Mouse (Mus musculus) granulocyte monocyte progenitor cell, adult 5-6 weeks (primary cell): ENCODE data around the gene Arhgef38. TPM values are rescaled to one million over a fixed set of nuclear protein-coding genes. Genes with fewer than 3 reads are reported as not detected.

Experiments
- ATAC-seq: replicated peaks from 2 replicates; pipeline ENCODE4 v1.8.0; 2016; ENCODE audit warnings: mild to moderate bottlenecking, moderate TSS enrichment, inconsistent platforms; ENCODE audit not compliant: poor library complexity, severe bottlenecking
- total RNA-seq, 2 experiments: library from RNA; stranded (forward) in 1 of 2; stranded (reverse) in 1 of 2; fragments of 200-712, 200-1000 nt in 1 of 2; fragments of >200 nt in 1 of 2; fragmentation: Nextera tagmentation in 1 of 2; gene quantifications; 2 replicates each; pipeline ENCODE4 v1.2.3; 2014 to 2017

The Arhgef38 gene
- not detected in 2 replicates for total RNA-seq (2014; fragmentation: Nextera tagmentation)
- not detected in 2 replicates for total RNA-seq (2017)

GRCm38 (mm10) chr3:133234821-133235295, at the start of gene Arhgef38:
Arhgef38 (minus strand) TSS chr3:133234949.
- ATAC-seq = no peak

- peak; percentile 70 for ATAC-seq
Measured at GRCm38 (mm10) chr3:133271887-133272286, 37.1 kb upstream of the Arhgef38 start.

GRCm38 (mm10) chr3:133258860-133259259, 24.1 kb upstream of the Arhgef38 start:
- no peak for ATAC-seq

- no peak for ATAC-seq
Measured at GRCm38 (mm10) chr3:133255842-133256241, 21.1 kb upstream of the Arhgef38 start.

GRCm38 (mm10) chr3:133244027-133244426, 9.3 kb upstream of the Arhgef38 start:
- ATAC-seq = no peak

GRCm38 (mm10) chr3:133241916-133242315, 7.2 kb upstream of the Arhgef38 start:
- no peak for ATAC-seq

- no peak for ATAC-seq
Measured at GRCm38 (mm10) chr3:133233993-133234392, 756 bp downstream of the Arhgef38 start.

- no peak for ATAC-seq
Measured at GRCm38 (mm10) chr3:133230427-133230826, 4.3 kb downstream of the Arhgef38 start.

GRCm38 (mm10) chr3:133229594-133229993, 5.2 kb downstream of the Arhgef38 start:
- no peak for ATAC-seq

GRCm38 (mm10) chr3:133227258-133228012, 7.3 kb downstream of the Arhgef38 start:
- ATAC-seq = no peak

- no peak for ATAC-seq
Measured at GRCm38 (mm10) chr3:133218501-133218900, 16.2 kb downstream of the Arhgef38 start.

- peak; percentile 94 for ATAC-seq
Measured at GRCm38 (mm10) chr3:133215198-133215819, 19.4 kb downstream of the Arhgef38 start.

- no peak for ATAC-seq
Measured at GRCm38 (mm10) chr3:133213434-133214114, 21.2 kb downstream of the Arhgef38 start.

GRCm38 (mm10) chr3:133211324-133211723, 23.4 kb downstream of the Arhgef38 start:
- 0 out of 2 replicates have a peak, but pooled peaks have one; percentile 14 for ATAC-seq

GRCm38 (mm10) chr3:133203713-133204112, 31.0 kb downstream of the Arhgef38 start:
- no peak for ATAC-seq

GRCm38 (mm10) chr3:133202171-133202570, 32.6 kb downstream of the Arhgef38 start:
- no peak for ATAC-seq

- ATAC-seq = no peak
Measured at GRCm38 (mm10) chr3:133188930-133189329, 45.8 kb downstream of the Arhgef38 start.

- no peak for ATAC-seq
Measured at GRCm38 (mm10) chr3:133187524-133187923, 47.2 kb downstream of the Arhgef38 start.

GRCm38 (mm10) chr3:133176033-133176750, 58.6 kb downstream of the Arhgef38 start:
- ATAC-seq = no peak

- ATAC-seq = no peak
Measured at GRCm38 (mm10) chr3:133172291-133172690, 62.5 kb downstream of the Arhgef38 start.
